Mouse (Mus musculus) heart, embryonic 12.5 days (tissue): ENCODE measurements around the gene Rad51b. TPM values are rescaled to one million over a fixed set of nuclear protein-coding genes. Genes with fewer than 3 reads are reported as not detected.

Source experiments
- ATAC-seq: fragments of 200-750 bp; cut with Nextera tagmentation; 2 replicates; pipeline ENCODE4 v1.8.0; 2017; ENCODE audit warnings: moderate TSS enrichment, moderate library complexity; ENCODE audit not compliant: insufficient number of reproducible peaks, low FRiP score
- H3K27ac ChIP-seq: fragments of 300-500 bp; sonication (generic); 2 replicates; pipeline ENCODE4 v1.5.1; 2016; ENCODE audit warnings: mild to moderate bottlenecking, moderate library complexity; ENCODE audit not compliant: poor library complexity, severe bottlenecking
- H3K27me3 ChIP-seq: fragments of 300-500 bp; sonication (generic); replicated peaks from 2 replicates; pipeline ENCODE4 v1.6.1; 2016; ENCODE audit warnings: mild to moderate bottlenecking, moderate library complexity
- H3K36me3 ChIP-seq: fragments of 300-500 bp; sonication (generic); 2 replicates; pipeline ENCODE4 v1.6.1; 2016; ENCODE audit warnings: mild to moderate bottlenecking, moderate library complexity
- H3K4me1 ChIP-seq: fragments of 300-500 bp; sonication (generic); replicated peaks from 2 replicates; pipeline ENCODE4 v1.6.1; 2016; ENCODE audit warnings: mild to moderate bottlenecking
- H3K4me2 ChIP-seq: fragments of 300-500 bp; sonication (generic); 2 replicates; pipeline ENCODE4 v1.6.1; 2016; ENCODE audit warnings: mild to moderate bottlenecking, moderate library complexity
- H3K4me3 ChIP-seq: fragments of 300-500 bp; sonication (generic); 2 replicates; pipeline ENCODE4 v1.5.1; 2016; ENCODE audit warnings: mild to moderate bottlenecking
- H3K9ac ChIP-seq: fragments of 300-500 bp; sonication (generic); 2 replicates; pipeline ENCODE4 v1.6.1; 2016; ENCODE audit warnings: mild to moderate bottlenecking, moderate library complexity
- H3K9me3 ChIP-seq: fragments of 300-500 bp; sonication (generic); replicated peaks from 2 replicates; pipeline ENCODE4 v1.6.1; 2016; ENCODE audit warnings: mild to moderate bottlenecking, moderate library complexity
- WGBS: fragments of 180-500 bp; shearing (Covaris S2); methylation state at CpG from one replicate; pipeline ENCODE4 v1.1.7; 2016; 5-methylcytosine and 5-hydroxymethylcytosine counted together
- polyA plus RNA-seq: library from polyadenylated mRNA; unstranded; fragments of >200 nt; fragmentation: Nextera tagmentation; extraction: Ambion mirVana; gene quantifications from 2 replicates; pipeline ENCODE4 v1.2.1, GENCODE M21; 2016

Rad51b gene
- polyA plus RNA-seq, 1 experiment from 2014 or later: 4.6 TPM

DNA sequence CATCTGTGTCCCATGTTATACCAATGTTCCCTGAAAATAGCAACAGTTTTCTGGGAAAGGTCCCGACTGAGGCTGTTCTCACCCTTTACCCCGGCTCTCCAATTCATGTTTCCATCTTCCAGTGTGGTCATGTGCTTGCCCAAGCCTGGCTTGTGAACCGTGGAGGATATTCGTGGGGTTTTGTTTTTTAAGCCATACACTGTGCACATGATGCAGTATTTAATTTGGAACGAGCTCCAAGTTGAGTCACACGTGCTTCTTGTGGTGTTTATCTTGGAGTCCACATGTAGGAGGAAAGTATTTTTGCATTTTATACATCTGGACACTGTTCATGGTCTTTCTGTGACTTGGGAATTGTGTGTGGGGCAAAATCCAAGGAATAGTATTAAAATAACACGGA is 57.5 kb downstream of the Rad51b start:
- ATAC-seq: 0 out of 2 replicates have a peak, but pooled peaks have one; percentile 42
- no peak overlapping the region for H3K4me3 ChIP-seq
- peaks cover 39% of the 10 kb centered on the region for H3K4me1 ChIP-seq
- no peaks in the 10 kb centered on the region for H3K9me3 ChIP-seq
- H3K27me3 ChIP-seq: no peaks in the 10 kb centered on the region; the same call in 1 of the 2 replicates
- WGBS: 62% methylated on average over 7 of the region's 7 CpGs
- no peaks in the 10 kb centered on the region for H3K36me3 ChIP-seq
- no peak overlapping the region for H3K4me2 ChIP-seq
- peak overlapping the region; percentile 33; the same call in 1 of the 2 replicates for H3K27ac ChIP-seq
- H3K9ac ChIP-seq: no peak overlapping the region

DNA sequence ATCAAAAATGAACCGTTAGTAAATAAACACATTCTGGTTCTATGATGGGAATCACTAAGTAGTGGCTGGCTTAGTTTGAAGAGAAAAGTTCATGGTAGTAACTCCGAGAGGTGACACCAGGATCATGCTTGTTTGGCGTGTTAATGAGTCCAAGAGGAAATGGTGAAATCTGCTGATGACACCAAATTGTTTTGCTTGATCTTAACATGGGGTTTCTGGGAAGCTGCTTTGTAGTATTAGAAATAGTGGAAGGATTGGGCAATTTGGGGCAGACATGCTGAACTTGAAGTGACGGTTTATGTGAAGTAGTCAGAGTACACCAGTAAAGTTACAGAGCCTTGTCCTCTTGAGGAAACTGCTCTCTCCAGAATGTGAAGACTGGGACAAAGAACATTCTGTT is 59.1 kb downstream of the Rad51b start:
- Histone ChIP-seq H3K9me3 (no peaks in the 10 kb centered on the region), H3K4me1 (peaks cover 39% of the 10 kb centered on the region), H3K27me3 (no peaks in the 10 kb centered on the region; the same call in 1 of the 2 replicates), H3K27ac (no peak overlapping the region), H3K4me3 (no peak overlapping the region), H3K4me2 (no peak overlapping the region), H3K9ac (no peak overlapping the region), H3K36me3 (no peaks in the 10 kb centered on the region)
- ATAC-seq: no peak
- 83% methylated on average over 4 of the region's 4 CpGs for WGBS

DNA sequence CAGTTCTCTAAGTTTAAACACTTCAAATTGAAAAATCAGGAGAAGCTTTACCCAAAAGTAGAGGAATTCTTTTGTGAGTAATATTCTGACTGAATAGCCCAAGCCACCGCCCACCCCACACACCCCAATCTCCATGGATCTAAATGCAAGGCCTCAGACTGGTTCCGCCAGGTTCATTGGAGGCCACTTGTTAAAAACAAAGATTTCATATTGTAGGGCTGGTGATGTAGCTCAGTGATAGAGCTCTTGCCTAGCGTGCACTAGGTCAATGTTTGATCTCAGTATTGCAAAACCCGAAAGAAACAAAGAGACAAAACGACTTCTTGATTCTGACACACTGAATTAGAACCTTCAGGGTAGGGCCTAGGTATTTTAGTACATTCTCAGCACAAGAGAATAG is 60.5 kb downstream of the Rad51b start:
- H3K9ac ChIP-seq: no peak overlapping the region
- ATAC-seq: no peak
- no peaks in the 10 kb centered on the region for H3K9me3 ChIP-seq

DNA sequence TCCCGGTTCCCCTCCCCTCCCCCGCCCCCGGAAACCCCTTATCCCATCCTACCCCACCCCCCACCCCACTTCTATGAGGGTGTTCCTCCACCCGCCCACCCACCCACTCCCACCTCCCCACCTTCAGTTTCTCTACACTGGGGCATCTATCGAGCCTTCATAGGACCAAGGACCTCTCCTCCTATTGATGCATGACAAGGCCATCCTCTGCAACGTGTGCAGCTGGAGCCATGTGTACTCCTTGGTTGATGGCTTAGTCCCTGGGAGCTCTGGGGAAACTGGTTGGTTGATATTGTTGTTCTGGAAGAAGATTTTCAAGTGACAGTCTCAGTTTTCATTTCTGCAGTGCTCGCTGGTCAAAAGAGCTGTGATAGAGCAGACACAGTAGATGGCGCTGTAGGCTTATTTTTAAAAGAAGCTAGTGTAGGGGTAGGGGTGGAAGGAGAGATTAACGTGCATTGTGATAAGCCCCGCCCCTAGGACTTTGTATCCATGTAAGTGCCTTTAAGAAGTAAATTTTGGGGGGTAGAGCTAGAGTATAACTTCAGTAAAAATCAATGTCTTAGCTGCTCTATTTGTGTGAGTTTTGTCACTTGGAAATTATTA is 61.6 kb downstream of the Rad51b start:
- Histone ChIP-seq H3K36me3 (no peaks in the 10 kb centered on the region), H3K27me3 (no peaks in the 10 kb centered on the region; the same call in 1 of the 2 replicates), H3K27ac (no peak overlapping the region), H3K4me1 (peaks cover 15% of the 10 kb centered on the region), H3K4me3 (no peak overlapping the region), H3K4me2 (no peak overlapping the region; the same call in 1 of the 2 replicates), H3K9ac (no peak overlapping the region), H3K9me3 (no peaks in the 10 kb centered on the region)
- WGBS: 27% methylated on average over 9 of the region's 10 CpGs
- ATAC-seq: peak; percentile 59; the same call in 1 of the 2 replicates

More for the DNA sequence above, 60.5 kb downstream of the Rad51b start:
- H3K27ac ChIP-seq: no peak overlapping the region
- no peaks in the 10 kb centered on the region; the same call in 1 of the 2 replicates for H3K27me3 ChIP-seq
- H3K4me2 ChIP-seq: no peak overlapping the region
- 83% methylated on average over 5 of the region's 5 CpGs for WGBS
- peaks cover 26% of the 10 kb centered on the region for H3K4me1 ChIP-seq
- no peaks in the 10 kb centered on the region for H3K36me3 ChIP-seq
- H3K4me3 ChIP-seq: no peak overlapping the region

DNA sequence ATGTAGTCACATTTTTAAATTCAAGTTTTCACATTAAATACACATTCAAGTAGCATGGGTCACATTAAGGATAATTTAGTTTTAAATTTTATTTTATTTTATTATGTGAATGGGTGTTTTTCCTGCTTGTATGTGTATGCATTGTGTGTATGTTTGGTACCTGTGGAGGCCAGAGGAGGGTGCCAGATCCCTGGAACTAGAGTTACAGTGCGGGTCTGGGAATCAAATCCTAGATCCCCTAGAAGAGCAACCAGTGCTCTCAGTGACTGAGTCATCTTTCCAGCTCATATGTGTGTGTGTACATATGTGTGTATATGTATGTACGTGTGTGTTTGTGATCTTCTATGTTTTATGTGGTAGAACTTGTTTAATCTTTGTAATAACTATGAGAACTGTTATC is 62.3 kb downstream of the Rad51b start:
- H3K9ac ChIP-seq: no peak overlapping the region
- H3K4me1 ChIP-seq: peaks cover 10% of the 10 kb centered on the region
- H3K27me3 ChIP-seq: no peaks in the 10 kb centered on the region; the same call in 1 of the 2 replicates
- H3K27ac ChIP-seq: no peak overlapping the region
- H3K9me3 ChIP-seq: no peaks in the 10 kb centered on the region
- 96% methylated on average over 2 of the region's 2 CpGs for WGBS
- no peaks in the 10 kb centered on the region for H3K36me3 ChIP-seq
- ATAC-seq: no peak
- no peak overlapping the region for H3K4me2 ChIP-seq
- H3K4me3 ChIP-seq: no peak overlapping the region

DNA sequence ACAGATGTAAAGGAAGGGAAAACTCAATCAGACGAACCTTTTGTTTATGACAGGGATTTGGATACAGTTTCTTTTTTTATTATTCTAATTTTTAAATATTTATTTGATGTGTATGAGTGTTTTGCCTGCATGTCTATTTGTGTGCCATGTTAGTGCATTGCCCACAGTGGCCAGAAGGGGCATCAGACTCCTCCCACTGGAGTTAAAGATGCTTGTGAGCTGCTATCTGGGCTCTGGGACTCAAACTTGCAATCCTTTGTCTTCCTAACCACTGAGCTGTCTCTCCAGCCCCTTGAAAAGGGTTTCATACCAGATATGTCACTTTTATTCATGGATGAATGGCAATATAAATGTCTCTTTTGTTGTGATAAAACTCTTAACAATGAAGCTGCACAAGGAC is 65.1 kb downstream of the Rad51b start:
- H3K36me3 ChIP-seq: no peaks in the 10 kb centered on the region
- H3K27me3 ChIP-seq: no peaks in the 10 kb centered on the region
- H3K9me3 ChIP-seq: peaks cover 3% of the 10 kb centered on the region
- 65% methylated on average over 1 of the region's 1 CpGs for WGBS
- H3K9ac ChIP-seq: no peak overlapping the region
- ATAC-seq: no peak
- no peak overlapping the region for H3K4me2 ChIP-seq
- 0 out of 2 replicates have a peak, but pooled peaks cover 3% of the 10 kb centered on the region for H3K4me1 ChIP-seq
- no peak overlapping the region for H3K27ac ChIP-seq
- H3K4me3 ChIP-seq: no peak overlapping the region

DNA sequence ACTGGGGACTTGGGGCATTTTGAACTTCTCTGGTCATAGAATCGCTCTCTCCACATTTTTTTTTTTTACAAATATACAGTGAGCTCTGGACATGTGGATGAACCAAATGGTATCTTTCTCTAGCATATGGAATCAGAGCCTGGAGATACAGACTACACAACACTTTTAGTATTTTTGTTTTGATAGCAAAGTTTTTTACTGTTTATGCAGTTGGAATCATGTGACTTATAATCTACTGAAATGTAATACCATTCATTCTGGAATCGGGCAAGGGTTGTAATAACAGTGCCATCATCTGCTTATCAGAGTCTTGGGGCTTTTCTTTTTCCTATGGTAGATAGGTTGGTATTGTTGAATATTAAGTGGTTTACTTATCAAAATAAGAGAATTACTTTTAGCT is 67.2 kb downstream of the Rad51b start:
- H3K4me2 ChIP-seq: no peak overlapping the region
- no peak; the same call in 1 of the 2 replicates for ATAC-seq
- no peak overlapping the region for H3K27ac ChIP-seq
- H3K27me3 ChIP-seq: no peaks in the 10 kb centered on the region
- 71% methylated on average over 2 of the region's 2 CpGs for WGBS
- no peak overlapping the region for H3K4me3 ChIP-seq
- peaks cover 11% of the 10 kb centered on the region for H3K4me1 ChIP-seq
- no peaks in the 10 kb centered on the region for H3K36me3 ChIP-seq
- peaks cover 3% of the 10 kb centered on the region for H3K9me3 ChIP-seq
- no peak overlapping the region for H3K9ac ChIP-seq

DNA sequence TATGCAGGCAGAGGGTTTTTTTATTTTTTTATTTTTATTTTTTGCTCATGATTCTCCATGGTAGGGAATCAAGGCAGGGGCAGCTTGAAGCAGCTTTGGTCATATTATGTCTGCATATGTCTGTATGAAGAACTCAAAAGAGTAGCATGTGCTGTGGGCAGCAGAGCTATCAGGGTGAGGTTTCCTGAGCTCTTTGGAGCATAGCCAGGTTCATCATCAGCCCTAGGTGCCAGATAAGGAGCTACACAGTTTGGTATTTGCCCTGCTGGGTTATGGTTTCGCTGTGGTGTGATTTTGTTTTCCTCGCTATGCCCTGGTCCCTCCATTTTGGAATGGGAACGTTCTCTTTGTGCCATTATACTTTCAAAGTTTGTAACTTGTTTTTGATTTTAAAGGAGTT is 71.7 kb downstream of the Rad51b start:
- no peaks in the 10 kb centered on the region for H3K27me3 ChIP-seq
- no peak overlapping the region for H3K4me2 ChIP-seq
- no peak overlapping the region for H3K9ac ChIP-seq
- H3K36me3 ChIP-seq: no peaks in the 10 kb centered on the region
- H3K4me1 ChIP-seq: peaks cover 15% of the 10 kb centered on the region
- H3K4me3 ChIP-seq: no peak overlapping the region
- H3K9me3 ChIP-seq: peaks cover 3% of the 10 kb centered on the region
- 40% methylated on average over 3 of the region's 3 CpGs for WGBS
- 0 out of 2 replicates have a peak overlapping the region, but pooled peaks have one; percentile 12 for H3K27ac ChIP-seq
- ATAC-seq: peak; percentile 33; the same call in 1 of the 2 replicates

DNA sequence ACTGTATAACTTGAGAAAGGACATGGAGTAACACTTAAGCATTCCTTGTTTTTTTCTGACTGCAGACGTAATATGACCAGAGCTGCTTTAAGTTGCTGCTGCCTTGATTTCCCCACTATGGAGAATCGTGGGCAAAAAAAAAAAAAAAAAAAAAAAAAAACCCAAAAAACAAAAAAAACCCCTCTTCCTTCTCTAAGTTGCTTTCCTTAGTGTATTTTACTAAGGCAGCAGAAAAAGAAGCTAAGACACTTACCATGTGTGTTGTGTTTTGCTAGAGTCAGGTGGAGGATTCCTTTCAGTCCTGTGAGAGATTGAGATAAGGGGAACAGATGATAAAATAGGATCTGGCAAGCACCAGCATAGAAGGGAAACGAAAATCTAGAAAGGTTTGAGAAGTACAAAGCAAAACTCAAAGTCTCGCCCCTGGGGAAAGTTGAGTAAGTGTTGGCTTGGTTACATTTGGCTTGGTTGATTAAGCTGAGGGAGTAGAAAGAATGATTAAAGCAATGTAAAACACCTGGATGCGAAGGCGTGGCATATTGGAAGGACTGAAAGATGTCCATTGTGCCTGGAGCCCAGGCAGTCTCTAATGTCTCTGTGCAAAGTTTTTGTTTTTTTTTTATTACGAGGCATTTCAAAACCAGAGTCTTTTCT is 72.6 kb downstream of the Rad51b start:
- WGBS: 69% methylated on average over 7 of the region's 7 CpGs
- Histone ChIP-seq H3K27ac (peak overlapping the region; percentile 43; the same call in 1 of the 2 replicates), H3K9me3 (peaks cover 3% of the 10 kb centered on the region), H3K36me3 (no peaks in the 10 kb centered on the region), H3K27me3 (no peaks in the 10 kb centered on the region), H3K4me2 (no peak overlapping the region), H3K4me3 (no peak overlapping the region), H3K4me1 (peaks cover 14% of the 10 kb centered on the region), H3K9ac (no peak overlapping the region)
- ATAC-seq: no peak

DNA sequence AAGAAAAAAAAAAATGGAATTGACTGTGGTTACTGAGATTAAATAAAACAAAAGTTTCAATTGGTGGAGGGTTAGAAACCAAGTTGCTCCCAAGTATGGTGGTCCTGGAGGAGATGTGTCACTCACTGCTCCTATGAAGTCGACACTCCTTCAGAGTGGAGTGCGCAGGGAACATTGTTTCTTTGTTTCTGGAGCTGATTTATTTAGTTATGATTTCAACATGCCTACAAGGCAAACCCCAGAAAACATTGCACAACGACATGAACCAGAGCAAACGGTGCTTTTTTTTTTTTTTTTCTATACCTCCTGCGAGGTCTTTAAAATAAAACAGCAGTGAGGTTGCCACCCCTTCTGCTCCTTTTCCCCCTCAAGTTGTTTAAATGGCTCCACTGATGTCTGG is 75.6 kb downstream of the Rad51b start:
- Histone ChIP-seq H3K4me2 (no peak overlapping the region), H3K4me3 (no peak overlapping the region), H3K27ac (no peak overlapping the region), H3K36me3 (no peaks in the 10 kb centered on the region), H3K4me1 (peaks cover 13% of the 10 kb centered on the region), H3K9ac (no peak overlapping the region), H3K9me3 (no peaks in the 10 kb centered on the region), H3K27me3 (no peaks in the 10 kb centered on the region)
- no peak for ATAC-seq
- 76% methylated on average over 5 of the region's 5 CpGs for WGBS

DNA sequence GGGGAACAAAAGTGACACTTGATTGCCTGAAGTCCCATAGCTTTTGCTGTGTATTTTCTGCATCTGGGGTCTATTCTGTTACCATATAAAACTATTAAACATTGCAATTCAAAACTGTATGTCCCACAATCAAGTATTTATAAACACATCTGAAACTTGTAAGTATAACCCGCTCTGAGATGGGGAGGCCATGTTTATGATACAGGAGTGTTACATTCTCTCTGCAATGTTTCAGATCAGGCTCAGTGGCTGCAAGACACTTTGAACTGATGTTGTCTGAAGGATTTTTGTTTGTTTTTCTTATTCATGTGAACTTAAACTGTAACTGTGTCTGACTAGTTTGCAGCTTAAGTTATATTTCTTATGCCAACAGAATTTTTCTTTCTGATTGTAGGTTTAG is 80.3 kb downstream of the Rad51b start:
- Histone ChIP-seq H3K4me3 (no peak overlapping the region), H3K4me2 (no peak overlapping the region), H3K27ac (no peak overlapping the region), H3K36me3 (no peaks in the 10 kb centered on the region), H3K9ac (no peak overlapping the region), H3K9me3 (no peaks in the 10 kb centered on the region), H3K27me3 (no peaks in the 10 kb centered on the region), H3K4me1 (peaks cover 8% of the 10 kb centered on the region)
- WGBS: 71% methylated on average over 1 of the region's 1 CpGs
- no peak for ATAC-seq
